Mouse (Mus musculus) myocyte (in vitro differentiated cells): ENCODE data around the gene Bcl2. TPM values are rescaled to one million over a fixed set of nuclear protein-coding genes. Genes with fewer than 3 reads are reported as not detected.
A peak's percentile ranks its signal among the peaks of the same experiment; 100 is the strongest.

Experiments
- H3K27me3 ChIP-seq: one replicate; pipeline ENCODE4 v1.6.1; 2011; ENCODE audit not compliant: control insufficient read depth, insufficient read depth, insufficient read length
- H3K36me3 ChIP-seq: one replicate; pipeline ENCODE4 v1.6.1; 2011; ENCODE audit not compliant: control insufficient read depth, insufficient read depth
- H3K4me2 ChIP-seq: one replicate; pipeline ENCODE4 v1.6.1; 2011; ENCODE audit warnings: low read depth, control low read depth
- H3K4me3 ChIP-seq: one replicate; pipeline ENCODE4 v1.5.1; 2011; ENCODE audit warnings: mild to moderate bottlenecking, control low read depth, moderate library complexity
- H3K79me2 ChIP-seq: one replicate; pipeline ENCODE4 v1.6.1; 2011; ENCODE audit not compliant: control insufficient read depth, insufficient read depth
- H3ac ChIP-seq: one replicate; pipeline ENCODE4 v1.6.1; 2011; ENCODE audit not compliant: control insufficient read depth, insufficient read length
- CEBPB ChIP-seq: IDR thresholded peaks from 2 replicates; pipeline ENCODE4 v1.6.1; 2011; ENCODE audit warnings: mild to moderate bottlenecking, moderate library complexity; ENCODE audit not compliant: poor library complexity, insufficient read depth, severe bottlenecking
- E2F4 ChIP-seq: IDR thresholded peaks from one replicate; pipeline ENCODE4 v1.6.1; 2011; ENCODE audit warnings: mild to moderate bottlenecking, control low read depth, moderate library complexity; ENCODE audit not compliant: insufficient read depth
- MAX ChIP-seq: IDR thresholded peaks from one replicate; pipeline ENCODE4 v1.6.1; 2011; ENCODE audit warnings: low read depth, mild to moderate bottlenecking, control low read depth
- MYOD1 ChIP-seq, 3 experiments: IDR thresholded peaks; one replicate each; pipeline ENCODE4 v1.6.1; 2011; ENCODE audit warnings: control low read depth in 2 of 3, low read depth in 2 of 3, mild to moderate bottlenecking in 2 of 3, moderate library complexity in 1 of 3; ENCODE audit not compliant: insufficient read length in 2 of 3, control insufficient read depth in 1 of 3
- MYOG ChIP-seq, 3 experiments: IDR thresholded peaks; one replicate each; pipeline ENCODE4 v1.6.1; 2011; ENCODE audit warnings: control low read depth in 2 of 3, low read depth in 2 of 3, mild to moderate bottlenecking in 2 of 3; ENCODE audit not compliant: insufficient read length in 2 of 3, control insufficient read depth in 1 of 3, insufficient read depth in 1 of 3
- POLR2A ChIP-seq: IDR thresholded peaks from one replicate; pipeline ENCODE4 v1.6.1; 2011; ENCODE audit warnings: low read depth, mild to moderate bottlenecking, control low read depth, moderate library complexity; ENCODE audit not compliant: insufficient read length
- POLR2AphosphoS2 ChIP-seq: IDR thresholded peaks from one replicate; pipeline ENCODE4 v1.6.1; 2011; ENCODE audit warnings: low read depth, control low read depth; ENCODE audit not compliant: insufficient read length
- REST ChIP-seq: IDR thresholded peaks from one replicate; pipeline ENCODE4 v1.6.1; 2011; ENCODE audit warnings: mild to moderate bottlenecking, control low read depth, moderate library complexity; ENCODE audit not compliant: insufficient read depth, insufficient read length
- SRF ChIP-seq: IDR thresholded peaks from one replicate; pipeline ENCODE4 v1.6.1; 2011; ENCODE audit warnings: low read depth; ENCODE audit not compliant: control insufficient read depth, insufficient read length
- TCF12 ChIP-seq: IDR thresholded peaks from one replicate; pipeline ENCODE4 v1.6.1; 2011; ENCODE audit warnings: mild to moderate bottlenecking, control low read depth; ENCODE audit not compliant: poor library complexity, insufficient read depth, severe bottlenecking
- TCF3 ChIP-seq: IDR thresholded peaks from one replicate; pipeline ENCODE4 v1.6.1; 2011; ENCODE audit warnings: low read depth, control low read depth; ENCODE audit not compliant: insufficient read length
- USF1 ChIP-seq: IDR thresholded peaks from one replicate; pipeline ENCODE4 v1.6.1; 2011; ENCODE audit warnings: low read depth, mild to moderate bottlenecking, control low read depth, moderate library complexity
- polyA plus RNA-seq: library from polyadenylated mRNA; unstranded; fragments of >200 nt; fragmentation: generic; extraction: Trizol; gene quantifications from one replicate; pipeline ENCODE4 v1.2.1, GENCODE M21; 2012; ENCODE audit warnings: missing spikeins

The Bcl2 gene
- polyA plus RNA-seq = 1.9 TPM

GRCm38 (mm10) chr1:106713621-106714529 lies at the start of gene Bcl2:
Bcl2 (minus strand) TSS chr1:106714274.
- TF ChIP-seq MYOG (IDR thresholded peaks at IDR 0.05; ENCODE audit: control insufficient read depth in 1 of 3, insufficient read depth in 1 of 3, insufficient read length in 2 of 3, low read depth in 2 of 3) (peak in 1 of 3 experiments; percentile 9), REST (no peak), POLR2A (peak; percentile 53), TCF3 (no peak), CEBPB (no peak), MYOD1 (IDR thresholded peaks at IDR 0.05; ENCODE audit: control insufficient read depth in 1 of 3, insufficient read length in 2 of 3, low read depth in 2 of 3) (peak in 1 of 3 experiments; percentile 17), SRF (no peak), E2F4 (no peak), POLR2AphosphoS2 (peak; percentile 33)
- Histone ChIP-seq H3ac (peak within 1 kb of the TSS; percentile 78), H3K79me2 (no peaks in the 10 kb centered on the region), H3K27me3 (no peaks in the 10 kb centered on the region), H3K4me3 (peak within 1 kb of the TSS; percentile 41), H3K4me2 (peak within 1 kb of the TSS; percentile 81), H3K36me3 (no peaks in the 10 kb centered on the region)

- TF ChIP-seq POLR2AphosphoS2 (no peak), POLR2A (no peak), MYOG (IDR thresholded peaks at IDR 0.05; ENCODE audit: control insufficient read depth in 1 of 3, insufficient read depth in 1 of 3, insufficient read length in 2 of 3, low read depth in 2 of 3) (no peak), TCF3 (no peak), MAX (no peak), REST (no peak), TCF12 (no peak), USF1 (no peak), MYOD1 (IDR thresholded peaks at IDR 0.05; ENCODE audit: control insufficient read depth in 1 of 3, insufficient read length in 2 of 3, low read depth in 2 of 3) (no peak), E2F4 (no peak), SRF (no peak), CEBPB (no peak)
- Histone ChIP-seq H3K4me3 (peak overlapping the region; percentile 63), H3K27me3 (no peaks in the 10 kb centered on the region), H3ac (no peak overlapping the region), H3K79me2 (no peaks in the 10 kb centered on the region), H3K36me3 (peaks cover 9% of the 10 kb centered on the region), H3K4me2 (peak overlapping the region; percentile 73)
These were observed 46.7 kb upstream of the Bcl2 start for GRCm38 (mm10) chr1:106760750-106761149.

GRCm38 (mm10) chr1:106759572-106760435 lies 45.7 kb upstream of the Bcl2 start, which contains the start of gene Kdsr:
Kdsr (minus strand) TSS chr1:106759727.
- Histone ChIP-seq H3K4me3 (peak within 1 kb of the TSS; percentile 63), H3K36me3 (peaks cover under 1% of the 10 kb centered on the region), H3K4me2 (peak within 1 kb of the TSS; percentile 95), H3ac (peak within 1 kb of the TSS; percentile 55), H3K27me3 (no peaks in the 10 kb centered on the region), H3K79me2 (no peaks in the 10 kb centered on the region)
- no peak for TF ChIP-seq TCF3
- no peak for TF ChIP-seq REST
- no peak for TF ChIP-seq CEBPB
- no peak for TF ChIP-seq E2F4
- peak in 1 of 3 experiments; percentile 18 for TF ChIP-seq MYOD1 (IDR thresholded peaks at IDR 0.05; ENCODE audit: control insufficient read depth in 1 of 3, insufficient read length in 2 of 3, low read depth in 2 of 3)
- TF ChIP-seq POLR2A = peak; percentile 100
- TF ChIP-seq POLR2AphosphoS2 = peak; percentile 99
- no peak for TF ChIP-seq MYOG (IDR thresholded peaks at IDR 0.05; ENCODE audit: control insufficient read depth in 1 of 3, insufficient read depth in 1 of 3, insufficient read length in 2 of 3, low read depth in 2 of 3)
- no peak for TF ChIP-seq SRF
- TF ChIP-seq TCF12 = no peak
- peak; percentile 37 for TF ChIP-seq USF1
- peak; percentile 41 for TF ChIP-seq MAX
